Mouse (Mus musculus) midbrain, embryonic 11.5 days (tissue): Measurements from ENCODE around the gene Slc8a1. TPM values are rescaled to one million over a fixed set of nuclear protein-coding genes. Genes with fewer than 3 reads are reported as not detected.

Source experiments
- ATAC-seq: fragments of 200-750 bp; cut with Nextera tagmentation; 2 replicates; pipeline ENCODE4 v1.8.0; 2017; ENCODE audit warnings: moderate TSS enrichment, moderate library complexity; ENCODE audit not compliant: low FRiP score
- DNase-seq: peaks from one replicate; pipeline ENCODE4 v3.0.0; 2015; ENCODE audit warnings: low spot score; ENCODE audit errors: missing footprints
- H3K27ac ChIP-seq: fragments of 300-500 bp; sonication (generic); 2 replicates; pipeline ENCODE4 v1.5.1; 2014; ENCODE audit warnings: low read depth, low read length
- H3K27me3 ChIP-seq: fragments of 300-500 bp; sonication (generic); 2 replicates; pipeline ENCODE4 v1.6.1; 2014; ENCODE audit warnings: mild to moderate bottlenecking, low read length, moderate library complexity, mixed read lengths; ENCODE audit not compliant: control insufficient read depth, insufficient read depth
- H3K36me3 ChIP-seq: fragments of 300-500 bp; sonication (generic); 2 replicates; pipeline ENCODE4 v1.6.1; 2014; ENCODE audit warnings: mild to moderate bottlenecking, low read length, moderate library complexity, mixed read lengths; ENCODE audit not compliant: control insufficient read depth, insufficient read depth
- H3K4me1 ChIP-seq: fragments of 300-500 bp; sonication (generic); 2 replicates; pipeline ENCODE4 v1.6.1; 2014; ENCODE audit warnings: low read length; ENCODE audit not compliant: control insufficient read depth, insufficient read depth
- H3K4me2 ChIP-seq: fragments of 300-500 bp; sonication (generic); 2 replicates; pipeline ENCODE4 v1.6.1; 2014; ENCODE audit warnings: mild to moderate bottlenecking, moderate library complexity
- H3K4me3 ChIP-seq: fragments of 300-500 bp; sonication (generic); 2 replicates; pipeline ENCODE4 v1.5.1; 2014; ENCODE audit warnings: low read depth, low read length
- H3K9ac ChIP-seq: fragments of 300-500 bp; sonication (generic); 2 replicates; pipeline ENCODE4 v1.6.1; 2014; ENCODE audit warnings: low read length
- H3K9me3 ChIP-seq: fragments of 300-500 bp; sonication (generic); 2 replicates; pipeline ENCODE4 v1.6.1; 2016; ENCODE audit warnings: low read length; ENCODE audit not compliant: control insufficient read depth
- WGBS: fragments of 180-500 bp; shearing (Covaris S2); extraction: QIAGEN DNeasy Blood & Tissue Kit; methylation state at CpG from one replicate; pipeline ENCODE4 v1.1.7; 2014; 5-methylcytosine and 5-hydroxymethylcytosine counted together
- polyA plus RNA-seq: library from polyadenylated mRNA; unstranded; fragments of >200 nt; fragmentation: Nextera tagmentation; extraction: Ambion mirVana; gene quantifications from 2 replicates; pipeline ENCODE4 v1.2.1, GENCODE M21; 2014

Gene Slc8a1
- polyA plus RNA-seq, 1 experiment from 2014 or later: 3.3 TPM

DNA sequence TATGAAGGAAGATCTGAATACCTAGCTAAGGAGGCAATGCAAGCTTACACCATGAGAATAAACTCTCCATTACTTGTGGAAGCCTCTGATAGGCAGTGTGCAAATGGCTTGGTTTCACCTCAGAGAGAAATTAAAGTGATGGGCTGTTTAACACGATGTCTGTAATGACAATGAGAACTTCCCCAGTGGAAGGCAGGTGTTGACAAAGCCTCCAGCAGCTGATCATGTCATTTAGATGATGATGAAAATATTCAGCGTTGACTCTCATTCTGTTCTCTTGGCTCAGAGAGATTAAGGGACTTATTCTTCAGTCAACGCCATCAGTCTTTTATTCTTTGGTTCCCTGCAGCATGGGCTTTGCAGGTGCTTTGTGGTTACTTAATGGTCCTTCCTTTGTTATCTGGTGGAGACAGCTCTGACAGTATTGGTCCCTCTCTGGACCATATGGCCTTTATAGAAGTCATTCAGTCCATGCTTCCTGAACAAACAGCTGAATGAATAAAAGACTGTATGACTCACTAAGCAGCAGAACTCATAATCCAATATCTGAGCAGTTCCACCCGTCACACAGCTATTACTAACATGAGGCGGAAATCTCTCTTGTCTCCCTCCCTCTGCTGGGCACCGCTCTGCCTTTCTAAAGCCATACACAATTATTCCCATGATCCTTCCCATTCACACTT, 184.0 kb downstream of the Slc8a1 start:
- ATAC-seq (peak; percentile 42; the same call in 1 of the 2 replicates), DNase-seq (no peak)
- H3K4me1 ChIP-seq: 0 out of 2 replicates have a peak, but pooled peaks cover 2% of the 10 kb centered on the region
- no peaks in the 10 kb centered on the region for H3K27me3 ChIP-seq
- H3K4me3 ChIP-seq: no peak overlapping the region
- H3K9ac ChIP-seq: no peak overlapping the region
- no peaks in the 10 kb centered on the region for H3K36me3 ChIP-seq
- H3K27ac ChIP-seq: no peak overlapping the region
- H3K9me3 ChIP-seq: no peaks in the 10 kb centered on the region
- 56% methylated on average over 6 of the region's 6 CpGs for WGBS
- no peak overlapping the region for H3K4me2 ChIP-seq

DNA sequence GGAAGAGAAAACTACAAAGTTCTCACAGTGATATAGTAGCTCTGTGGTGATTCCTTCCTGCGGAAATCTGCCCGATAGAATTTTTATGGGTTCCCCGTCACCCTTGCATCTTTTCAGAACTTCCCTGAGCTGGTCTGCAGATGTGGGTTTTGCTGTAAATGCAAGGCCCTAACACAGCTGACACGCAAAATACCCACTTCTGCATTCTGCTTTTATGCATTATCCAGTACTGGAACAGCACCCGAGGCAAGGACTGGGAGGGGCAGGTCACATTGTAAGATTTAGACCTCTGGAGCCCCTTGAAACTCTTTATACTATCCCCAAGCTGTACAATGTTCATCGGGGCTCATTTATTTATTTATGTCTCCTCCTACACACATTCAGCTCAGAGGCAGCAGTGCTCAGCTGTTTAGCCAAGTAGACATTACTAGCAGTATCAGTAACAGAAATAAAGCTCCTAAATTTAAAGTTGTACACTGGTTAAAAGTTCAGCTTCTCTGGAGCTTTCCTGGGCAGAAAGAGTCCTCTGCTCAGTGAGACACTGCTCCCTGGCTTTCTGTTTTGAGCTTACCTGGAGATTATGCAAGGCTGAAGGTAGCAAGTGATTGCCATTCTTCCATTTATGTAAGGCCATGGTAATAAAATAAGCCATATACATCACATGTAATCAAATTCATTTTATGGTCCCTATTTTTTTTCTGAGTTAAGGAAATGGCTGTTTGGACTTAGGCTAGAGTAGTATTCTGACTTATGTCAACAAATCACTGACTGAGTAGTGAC, 186.1 kb downstream of the Slc8a1 start:
- H3K9me3 ChIP-seq: no peaks in the 10 kb centered on the region
- H3K4me1 ChIP-seq: 0 out of 2 replicates have a peak, but pooled peaks cover 2% of the 10 kb centered on the region
- no peaks in the 10 kb centered on the region for H3K36me3 ChIP-seq
- WGBS: 85% methylated on average over 6 of the region's 6 CpGs
- H3K4me2 ChIP-seq: no peak overlapping the region
- no peaks in the 10 kb centered on the region for H3K27me3 ChIP-seq
- DNase-seq: no peak
- no peak overlapping the region for H3K27ac ChIP-seq
- H3K9ac ChIP-seq: no peak overlapping the region
- no peak for ATAC-seq
- no peak overlapping the region for H3K4me3 ChIP-seq

DNA sequence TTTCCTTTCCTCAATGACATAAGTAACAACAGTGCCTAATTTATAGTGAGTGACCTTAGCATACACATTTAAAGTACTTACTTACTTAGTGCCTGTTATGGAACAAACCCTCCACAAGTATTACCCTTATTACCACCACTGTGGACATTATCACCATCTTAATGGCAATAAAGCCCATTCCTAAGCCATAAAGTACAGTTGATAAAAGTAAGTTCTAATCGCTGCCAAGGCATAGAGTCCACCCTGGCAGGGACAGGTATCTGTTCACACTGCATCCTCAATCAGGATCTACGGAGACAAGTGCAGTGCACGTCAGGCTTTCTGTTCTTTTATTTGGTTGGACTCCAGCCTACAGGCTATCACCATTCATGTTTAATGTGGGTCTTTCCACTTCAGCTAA, 187.3 kb downstream of the Slc8a1 start:
- no peak overlapping the region for H3K4me3 ChIP-seq
- 93% methylated on average over 3 of the region's 3 CpGs for WGBS
- H3K9ac ChIP-seq: no peak overlapping the region
- no peaks in the 10 kb centered on the region for H3K27me3 ChIP-seq
- no peak overlapping the region for H3K27ac ChIP-seq
- no peaks in the 10 kb centered on the region for H3K36me3 ChIP-seq
- no peak overlapping the region for H3K4me2 ChIP-seq
- no peaks in the 10 kb centered on the region for H3K9me3 ChIP-seq
- DNase-seq (no peak), ATAC-seq (no peak)
- 0 out of 2 replicates have a peak, but pooled peaks cover 2% of the 10 kb centered on the region for H3K4me1 ChIP-seq

DNA sequence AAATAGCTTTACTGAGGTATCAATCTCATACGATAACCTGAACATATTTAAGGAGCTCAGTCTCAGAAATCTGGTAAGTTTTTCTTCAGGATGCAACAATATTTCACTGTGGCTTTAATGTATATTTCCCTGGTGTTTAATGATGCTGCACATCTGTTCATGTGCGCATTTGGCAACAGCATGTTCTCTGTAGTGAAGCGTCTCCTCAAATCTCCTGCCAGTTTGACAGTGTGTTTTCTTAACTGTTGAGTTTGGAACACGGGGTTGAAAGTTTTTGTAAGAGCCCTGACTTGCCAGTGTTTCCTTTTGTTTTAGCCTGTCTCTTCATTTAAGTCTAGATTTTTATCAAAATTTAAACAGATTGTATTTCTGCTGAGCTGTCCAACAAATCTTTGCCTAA, 190.2 kb downstream of the Slc8a1 start:
- Histone ChIP-seq H3K4me3 (no peak overlapping the region), H3K36me3 (no peaks in the 10 kb centered on the region), H3K9me3 (no peaks in the 10 kb centered on the region), H3K4me2 (no peak overlapping the region), H3K4me1 (no peaks in the 10 kb centered on the region), H3K27me3 (no peaks in the 10 kb centered on the region), H3K9ac (no peak overlapping the region), H3K27ac (no peak overlapping the region)
- ATAC-seq (no peak), DNase-seq (no peak)
- WGBS: 85% methylated on average over 4 of the region's 4 CpGs

DNA sequence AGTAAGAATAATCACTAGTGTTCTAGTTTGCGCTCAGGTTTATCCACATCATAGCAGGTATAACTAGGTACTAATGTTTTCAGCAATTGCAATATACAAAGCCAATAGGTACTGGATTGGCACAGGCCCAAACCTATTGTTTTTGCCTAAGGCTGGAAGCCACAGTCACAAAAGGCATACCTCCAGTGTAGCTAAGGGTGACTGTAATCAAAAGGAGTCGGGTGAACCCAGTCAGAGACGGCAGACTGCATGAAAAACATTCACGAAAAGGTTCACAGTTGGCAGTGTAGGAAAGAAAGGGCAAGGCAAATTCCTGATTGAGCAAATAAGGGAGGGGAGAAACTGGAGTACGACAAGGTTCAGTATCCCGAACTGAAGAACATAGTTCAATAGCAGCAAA, 191.7 kb downstream of the Slc8a1 start:
- 72% methylated on average over 6 of the region's 6 CpGs for WGBS
- H3K4me3 ChIP-seq: no peak overlapping the region
- H3K36me3 ChIP-seq: no peaks in the 10 kb centered on the region
- H3K9ac ChIP-seq: no peak overlapping the region
- no peak overlapping the region for H3K27ac ChIP-seq
- no peaks in the 10 kb centered on the region for H3K4me1 ChIP-seq
- ATAC-seq (no peak), DNase-seq (no peak)
- no peaks in the 10 kb centered on the region for H3K9me3 ChIP-seq
- H3K4me2 ChIP-seq: no peak overlapping the region
- no peaks in the 10 kb centered on the region for H3K27me3 ChIP-seq

DNA sequence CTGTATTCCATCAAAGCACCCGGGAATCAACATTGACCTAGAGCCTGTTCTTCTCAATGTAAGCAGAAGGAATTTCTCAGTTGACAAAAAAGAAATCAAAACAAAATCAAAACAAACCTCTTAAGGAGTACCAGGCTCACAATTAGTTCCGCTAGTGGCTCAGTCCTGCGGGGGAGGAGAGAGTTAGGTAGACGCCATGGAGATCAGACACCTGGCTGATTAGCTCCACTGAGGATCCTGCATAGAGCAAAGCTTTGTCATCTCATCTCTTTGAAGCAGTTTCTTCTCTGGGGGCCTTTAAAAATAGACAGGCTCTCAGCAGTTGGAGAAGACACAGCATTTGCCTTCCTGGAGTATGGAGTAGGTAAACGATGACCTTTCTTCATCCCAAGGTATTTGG, 192.2 kb downstream of the Slc8a1 start:
- 87% methylated on average over 5 of the region's 5 CpGs for WGBS

DNA sequence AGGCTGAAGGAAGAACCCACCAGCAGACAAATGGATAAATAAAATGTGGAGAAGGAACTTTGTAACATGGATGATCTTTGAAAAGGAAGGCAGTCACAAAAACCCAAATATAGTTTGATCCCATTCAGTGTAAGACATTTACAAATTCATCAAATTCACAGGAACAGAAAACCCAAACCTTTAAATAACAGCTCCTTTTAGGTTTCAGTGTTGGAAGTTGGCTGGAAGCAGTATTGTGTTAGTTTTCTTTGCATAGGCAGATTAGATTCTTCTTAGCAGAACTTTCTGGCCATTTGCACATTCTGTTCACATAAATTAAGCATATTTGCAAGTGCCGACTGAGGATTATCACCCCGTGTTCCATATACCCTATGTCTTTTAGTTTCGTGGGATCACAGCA, 193.3 kb downstream of the Slc8a1 start:
- H3K27ac ChIP-seq: no peak overlapping the region
- 88% methylated on average over 3 of the region's 3 CpGs for WGBS
- H3K4me3 ChIP-seq: no peak overlapping the region
- no peak for DNase-seq
- no peaks in the 10 kb centered on the region for H3K4me1 ChIP-seq
- H3K9me3 ChIP-seq: no peaks in the 10 kb centered on the region
- H3K27me3 ChIP-seq: no peaks in the 10 kb centered on the region; the same call in 1 of the 2 replicates
- no peaks in the 10 kb centered on the region for H3K36me3 ChIP-seq
- no peak overlapping the region for H3K9ac ChIP-seq
- H3K4me2 ChIP-seq: no peak overlapping the region
- ATAC-seq: no peak

More for the DNA sequence above, 192.2 kb downstream of the Slc8a1 start:
- no peaks in the 10 kb centered on the region for H3K9me3 ChIP-seq
- H3K9ac ChIP-seq: no peak overlapping the region
- no peak overlapping the region for H3K27ac ChIP-seq
- H3K27me3 ChIP-seq: no peaks in the 10 kb centered on the region
- H3K4me2 ChIP-seq: no peak overlapping the region
- no peak overlapping the region for H3K4me3 ChIP-seq
- ATAC-seq (no peak), DNase-seq (no peak)
- no peaks in the 10 kb centered on the region for H3K4me1 ChIP-seq
- H3K36me3 ChIP-seq: no peaks in the 10 kb centered on the region

DNA sequence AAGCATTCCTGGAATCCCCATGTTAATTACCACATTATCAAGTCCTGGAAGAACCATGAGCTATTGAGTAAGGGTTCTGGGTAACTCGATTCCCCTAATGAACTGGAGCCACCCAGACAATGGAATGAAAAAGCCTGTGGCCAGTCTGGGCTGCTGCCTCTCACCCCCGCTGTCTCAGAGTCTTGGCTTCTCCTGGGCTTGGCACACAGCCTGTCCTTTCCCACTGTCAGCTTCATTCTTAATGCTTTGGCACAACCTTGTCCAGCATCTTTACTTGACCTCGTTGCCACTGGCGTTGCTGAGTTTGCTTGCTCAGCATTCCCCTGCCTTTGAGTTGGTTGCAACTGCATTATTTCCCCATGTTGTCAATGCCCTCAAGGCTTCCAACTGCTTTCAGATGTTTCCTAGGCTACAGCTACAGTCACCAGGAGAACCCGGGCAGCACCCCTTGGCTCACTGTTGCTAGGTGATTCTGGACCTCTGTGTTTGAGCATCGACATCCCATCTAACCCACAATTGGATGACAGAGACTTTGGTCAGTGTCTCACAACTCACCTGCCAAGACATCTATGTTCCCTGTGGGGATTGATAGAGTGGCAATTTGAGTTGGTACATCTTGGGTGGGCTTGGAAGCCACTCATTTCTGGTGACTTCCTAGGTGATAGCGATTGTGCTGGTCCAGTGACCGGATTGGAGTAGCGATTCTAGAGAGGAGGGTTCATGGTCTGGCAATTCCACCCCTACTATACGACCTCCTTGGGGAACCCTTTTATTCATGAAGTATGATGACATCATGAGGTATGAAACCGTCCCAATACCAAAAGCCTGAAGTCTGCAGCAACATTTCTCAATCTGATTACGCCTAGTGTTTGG, 195.6 kb downstream of the Slc8a1 start:
- 76% methylated on average over 12 of the region's 12 CpGs for WGBS
- Histone ChIP-seq H3K36me3 (no peaks in the 10 kb centered on the region), H3K27ac (no peak overlapping the region), H3K27me3 (no peaks in the 10 kb centered on the region; the same call in 1 of the 2 replicates), H3K4me1 (no peaks in the 10 kb centered on the region), H3K9me3 (no peaks in the 10 kb centered on the region), H3K4me3 (no peak overlapping the region), H3K4me2 (no peak overlapping the region), H3K9ac (no peak overlapping the region)
- DNase-seq (no peak), ATAC-seq (no peak)
